Mouse (Mus musculus): ENCODE data around the gene Dot1l. TPM values are rescaled to one million over a fixed set of nuclear protein-coding genes. Genes with fewer than 3 reads are reported as not detected.

The Dot1l gene
- 26.3 and 26.5 TPM in 2 replicates for polyA plus RNA-seq (2016; fragmentation: Nextera tagmentation; extraction: Ambion mirVana)

DNA sequence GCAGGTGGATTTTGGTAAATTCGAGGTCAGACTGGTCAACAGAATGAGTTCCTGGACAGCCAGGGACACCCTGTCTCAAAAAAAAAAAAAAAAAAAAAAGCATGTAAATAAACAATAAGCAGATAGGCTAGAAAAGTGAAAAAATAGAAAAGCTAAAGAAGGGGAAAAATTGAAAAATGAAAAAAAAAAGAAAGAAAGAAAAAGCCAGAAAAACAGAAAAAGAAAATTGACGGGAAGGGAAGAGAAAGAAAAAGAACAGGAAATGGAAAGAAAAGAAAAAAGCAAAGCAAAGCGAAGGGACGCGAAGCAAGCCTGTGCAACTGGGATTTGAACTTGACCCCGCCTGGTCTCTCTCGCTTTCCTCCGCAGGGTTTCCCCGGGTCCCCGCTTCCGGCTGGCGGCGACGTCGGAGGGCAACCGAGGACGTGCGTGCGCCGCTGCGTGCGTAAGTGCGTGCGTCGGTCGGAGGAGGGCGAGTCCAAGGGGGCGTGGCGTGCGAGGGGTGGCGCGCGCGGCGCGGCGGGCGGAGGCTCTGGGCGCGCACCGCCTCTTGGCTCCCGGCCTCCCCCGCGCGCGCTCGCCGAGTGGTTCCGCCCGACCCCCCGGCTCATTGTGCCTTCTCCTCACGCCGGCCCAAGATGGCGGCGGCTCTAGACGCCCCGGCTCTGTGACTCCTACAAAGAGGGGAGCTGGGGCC is at the start of gene Dot1l:
Gene Dot1l, plus strand, starts transcription at position 613 of the 697 bp plus-strand sequence.
- ATAC-seq (ENCODE audit: low FRiP score, low read depth), result peak; percentile 87
- Histone ChIP-seq H3K27ac (peak within 1 kb of the TSS; percentile 87), H3K9ac (peak within 1 kb of the TSS; percentile 98), H3K4me1 (peaks cover 44% of the 10 kb centered on the region), H3K4me2 (replicated peaks) (peak within 1 kb of the TSS; percentile 93), H3K36me3 (no peaks in the 10 kb centered on the region), H3K27me3 (replicated peaks) (no peaks in the 10 kb centered on the region), H3K9me3 (no peaks in the 10 kb centered on the region), H3K4me3 (peak within 1 kb of the TSS; percentile 99)
- WGBS, result 1% methylated on average over 40 of the region's 57 CpGs

DNA sequence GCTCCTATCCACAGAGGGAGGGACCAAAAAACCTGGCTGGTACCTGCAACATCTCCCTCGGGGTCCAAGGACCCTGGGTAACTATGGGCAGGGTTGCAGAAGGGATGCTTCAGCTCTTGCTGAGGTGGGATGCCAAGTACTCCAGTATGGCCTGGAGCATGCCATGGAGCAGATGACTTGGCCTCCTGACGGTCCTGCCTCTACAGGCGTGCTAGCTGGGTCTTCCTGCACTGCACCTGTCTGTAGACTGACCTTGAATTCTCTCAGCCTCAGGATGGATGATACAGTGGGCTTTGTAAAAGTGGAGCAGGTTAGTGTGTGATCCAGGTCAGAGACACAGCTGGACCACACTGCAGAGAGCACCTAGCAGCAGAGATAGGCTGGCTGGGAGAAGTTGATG is 49.5 kb upstream of the Dot1l start:
- peaks cover 50% of the 10 kb centered on the region for H3K36me3 ChIP-seq

DNA sequence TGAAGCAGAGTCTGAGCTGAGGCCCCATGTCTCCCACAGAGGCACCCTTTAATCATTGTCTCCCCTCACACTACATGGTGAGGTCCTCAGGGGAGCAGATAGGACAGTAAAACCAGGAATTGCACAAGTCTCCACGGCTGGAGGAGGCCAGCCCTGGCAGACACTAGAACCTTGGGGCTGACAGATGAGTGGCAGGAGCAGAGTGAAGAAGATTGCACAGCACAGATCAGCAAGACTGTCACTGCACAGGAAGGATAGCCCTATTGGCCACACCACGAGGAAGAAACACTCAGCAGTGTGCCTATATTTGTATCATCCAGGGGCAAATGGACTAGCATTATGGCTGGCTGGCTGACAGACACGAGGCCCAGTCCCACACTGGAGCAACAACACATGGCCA is 44.2 kb upstream of the Dot1l start:
- no peaks in the 10 kb centered on the region for H3K4me1 ChIP-seq
- ATAC-seq (ENCODE audit: low FRiP score, low read depth), result no peak
- H3K27me3 ChIP-seq (replicated peaks), result no peaks in the 10 kb centered on the region
- 91% methylated on average over 3 of the region's 3 CpGs for WGBS
- no peak overlapping the region for H3K27ac ChIP-seq
- no peaks in the 10 kb centered on the region for H3K9me3 ChIP-seq
- no peak overlapping the region for H3K4me2 ChIP-seq (replicated peaks)
- H3K36me3 ChIP-seq, result peaks cover 99% of the 10 kb centered on the region
- H3K9ac ChIP-seq, result no peak overlapping the region
- H3K4me3 ChIP-seq, result no peak overlapping the region

More for the DNA sequence above, 49.5 kb upstream of the Dot1l start:
- Histone ChIP-seq H3K9me3 (no peaks in the 10 kb centered on the region), H3K4me2 (replicated peaks) (no peak overlapping the region), H3K9ac (no peak overlapping the region), H3K27ac (no peak overlapping the region), H3K4me3 (no peak overlapping the region), H3K4me1 (peaks cover 23% of the 10 kb centered on the region), H3K27me3 (replicated peaks) (no peaks in the 10 kb centered on the region)
- ATAC-seq (ENCODE audit: low FRiP score, low read depth), result no peak
- 88% methylated on average over 3 of the region's 3 CpGs for WGBS

DNA sequence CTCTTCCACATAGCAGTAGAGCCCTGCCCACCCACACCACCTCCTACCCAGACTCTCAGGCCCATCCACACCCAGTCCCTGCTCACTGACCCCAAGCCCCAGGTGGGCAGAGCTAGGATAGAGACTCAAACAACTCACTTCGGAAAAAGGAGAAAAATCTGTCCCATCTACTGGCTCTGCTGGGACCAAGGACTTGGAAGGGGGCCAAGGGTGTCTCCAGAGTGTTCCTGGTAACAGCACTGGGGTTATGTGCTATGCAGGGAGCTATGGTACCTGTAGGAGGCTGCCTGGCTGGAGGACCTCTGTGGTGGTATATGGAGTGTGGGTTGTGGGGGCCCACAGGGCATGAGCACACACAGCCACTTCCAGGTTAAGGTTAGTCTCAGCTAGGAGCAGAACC is 37.7 kb upstream of the Dot1l start:
- Histone ChIP-seq H3K4me3 (no peak overlapping the region), H3K36me3 (peaks cover 98% of the 10 kb centered on the region), H3K9me3 (no peaks in the 10 kb centered on the region), H3K27me3 (replicated peaks) (no peaks in the 10 kb centered on the region), H3K4me2 (replicated peaks) (no peak overlapping the region), H3K27ac (no peak overlapping the region), H3K9ac (no peak overlapping the region), H3K4me1 (no peaks in the 10 kb centered on the region)
- WGBS, result 84% methylated on average over 1 of the region's 1 CpGs
- ATAC-seq (ENCODE audit: low FRiP score, low read depth), result no peak

DNA sequence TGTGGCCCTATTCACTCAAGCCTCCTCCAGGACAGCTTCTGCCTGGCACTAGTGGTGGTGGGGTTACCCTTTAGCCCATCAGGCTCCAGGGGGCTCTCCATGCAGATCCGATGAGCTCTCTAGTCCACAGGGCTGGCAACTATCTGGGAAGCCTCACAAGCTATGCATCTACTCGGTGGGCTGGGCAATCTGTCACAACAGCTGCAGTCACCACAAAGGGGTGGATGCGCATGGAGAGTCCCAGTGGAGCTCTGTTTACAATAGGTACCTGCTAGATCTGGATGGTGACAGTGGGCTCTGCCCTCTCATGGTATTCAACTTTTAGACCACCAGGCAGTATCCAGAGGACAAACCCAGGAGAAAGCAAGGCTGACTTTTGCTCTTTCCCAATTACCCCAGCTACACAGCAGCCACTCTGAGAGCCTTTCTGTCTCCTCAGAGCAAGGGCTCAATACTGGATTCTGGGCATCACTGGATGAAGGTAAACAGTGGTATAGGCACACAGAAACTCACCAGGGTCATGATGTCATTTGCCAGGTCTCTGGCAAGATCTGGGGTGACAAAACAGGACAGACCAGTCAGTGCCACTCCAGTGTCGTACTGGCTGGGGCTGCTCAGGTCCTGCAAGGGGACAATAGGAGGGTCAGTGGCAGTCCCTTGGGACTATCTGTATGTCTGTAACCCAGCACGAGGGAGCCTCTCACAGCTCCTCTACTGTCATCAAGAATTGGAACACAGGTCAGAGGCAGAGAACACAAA is 27.5 kb upstream of the Dot1l start:
- 89% methylated on average over 5 of the region's 5 CpGs for WGBS
- H3K9ac ChIP-seq, result no peak overlapping the region
- H3K36me3 ChIP-seq, result peaks cover 91% of the 10 kb centered on the region
- H3K9me3 ChIP-seq, result no peaks in the 10 kb centered on the region
- no peak overlapping the region for H3K27ac ChIP-seq
- no peaks in the 10 kb centered on the region for H3K4me1 ChIP-seq
- no peak for ATAC-seq (ENCODE audit: low FRiP score, low read depth)
- no peak overlapping the region for H3K4me2 ChIP-seq (replicated peaks)
- H3K4me3 ChIP-seq, result no peak overlapping the region
- H3K27me3 ChIP-seq (replicated peaks), result no peaks in the 10 kb centered on the region

DNA sequence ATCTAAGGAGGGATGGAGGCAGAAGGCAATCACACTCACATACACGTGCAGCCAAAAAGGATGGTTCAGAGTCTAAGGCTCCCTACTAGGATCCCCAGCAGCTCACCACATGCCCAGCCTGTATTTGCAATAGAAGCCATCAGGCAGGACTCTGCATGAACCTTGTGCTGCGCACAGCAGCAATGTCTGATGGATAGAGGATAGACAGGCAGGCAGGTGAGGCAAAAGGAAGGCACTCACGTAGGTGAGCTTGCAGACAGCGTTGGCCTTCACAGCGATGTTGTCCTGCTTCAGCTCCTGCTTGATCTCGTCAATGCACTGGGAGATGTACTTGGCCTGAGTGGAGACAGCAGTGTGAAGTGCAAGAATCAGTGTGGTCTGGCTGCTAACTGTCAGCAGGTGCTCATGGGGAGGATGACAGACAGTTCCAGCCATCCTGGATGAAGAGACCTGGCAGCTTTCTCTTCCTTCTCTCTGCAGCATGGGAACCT is 22.4 kb upstream of the Dot1l start:
- Histone ChIP-seq H3K27me3 (replicated peaks) (no peaks in the 10 kb centered on the region), H3K4me3 (no peak overlapping the region), H3K9me3 (no peaks in the 10 kb centered on the region), H3K4me1 (no peaks in the 10 kb centered on the region), H3K4me2 (replicated peaks) (no peak overlapping the region), H3K36me3 (peaks cover 68% of the 10 kb centered on the region), H3K27ac (no peak overlapping the region), H3K9ac (no peak overlapping the region)
- 95% methylated on average over 6 of the region's 6 CpGs for WGBS
- ATAC-seq (ENCODE audit: low FRiP score, low read depth), result no peak

DNA sequence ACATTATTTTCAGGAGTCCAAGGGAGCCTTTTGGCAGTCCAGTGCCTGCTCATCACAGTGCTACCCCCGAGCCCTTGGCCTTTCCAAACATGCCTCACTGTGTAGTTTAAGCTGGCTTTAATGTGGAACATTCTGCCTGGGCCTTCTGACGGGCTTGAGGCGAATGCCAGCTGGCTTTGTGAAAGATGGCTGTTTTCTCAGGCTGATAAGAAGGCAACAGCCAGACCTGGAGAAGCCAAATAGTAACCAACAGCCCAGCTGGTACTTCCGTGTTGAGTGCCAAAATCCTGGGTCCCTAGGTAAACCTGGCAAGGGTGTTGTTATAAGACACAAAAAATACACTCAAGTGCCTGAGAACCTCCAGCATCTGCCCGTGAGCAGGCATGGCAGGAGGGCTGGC is 18.3 kb upstream of the Dot1l start:
- no peak for ATAC-seq (ENCODE audit: low FRiP score, low read depth)
- Histone ChIP-seq H3K27ac (no peak overlapping the region), H3K4me3 (no peak overlapping the region), H3K36me3 (peaks cover 34% of the 10 kb centered on the region), H3K9me3 (no peaks in the 10 kb centered on the region), H3K4me1 (peaks cover 21% of the 10 kb centered on the region), H3K9ac (no peak overlapping the region), H3K27me3 (replicated peaks) (no peaks in the 10 kb centered on the region), H3K4me2 (replicated peaks) (no peak overlapping the region)
- 84% methylated on average over 5 of the region's 5 CpGs for WGBS

DNA sequence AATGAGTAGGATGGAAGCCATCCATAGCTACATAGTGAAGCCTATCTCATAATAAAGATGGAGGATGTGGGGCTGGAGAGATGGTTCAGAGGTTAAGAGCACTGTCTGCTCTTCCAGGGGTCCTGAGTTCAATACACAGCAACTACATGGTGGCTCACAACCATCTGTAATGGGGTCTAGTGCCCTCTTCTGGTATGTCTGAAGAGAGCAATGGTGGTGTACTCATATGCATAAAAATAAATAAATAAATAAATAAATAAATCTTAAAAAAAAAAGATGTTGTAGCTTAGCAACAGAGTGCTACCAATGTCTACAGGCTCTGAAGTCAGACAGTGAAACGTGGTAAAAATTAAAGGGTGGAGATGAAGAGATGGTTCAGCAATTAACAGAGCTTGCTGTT is 16.3 kb upstream of the Dot1l start:
- H3K4me3 ChIP-seq, result no peak overlapping the region
- H3K27me3 ChIP-seq (replicated peaks), result no peaks in the 10 kb centered on the region
- H3K4me2 ChIP-seq (replicated peaks), result no peak overlapping the region
- 68% methylated on average over 1 of the region's 1 CpGs for WGBS
- peaks cover 21% of the 10 kb centered on the region for H3K4me1 ChIP-seq
- H3K36me3 ChIP-seq, result peaks cover 19% of the 10 kb centered on the region; the same call in 1 of the 2 replicates
- no peak for ATAC-seq (ENCODE audit: low FRiP score, low read depth)
- H3K9me3 ChIP-seq, result no peaks in the 10 kb centered on the region
- no peak overlapping the region for H3K27ac ChIP-seq
- H3K9ac ChIP-seq, result no peak overlapping the region

DNA sequence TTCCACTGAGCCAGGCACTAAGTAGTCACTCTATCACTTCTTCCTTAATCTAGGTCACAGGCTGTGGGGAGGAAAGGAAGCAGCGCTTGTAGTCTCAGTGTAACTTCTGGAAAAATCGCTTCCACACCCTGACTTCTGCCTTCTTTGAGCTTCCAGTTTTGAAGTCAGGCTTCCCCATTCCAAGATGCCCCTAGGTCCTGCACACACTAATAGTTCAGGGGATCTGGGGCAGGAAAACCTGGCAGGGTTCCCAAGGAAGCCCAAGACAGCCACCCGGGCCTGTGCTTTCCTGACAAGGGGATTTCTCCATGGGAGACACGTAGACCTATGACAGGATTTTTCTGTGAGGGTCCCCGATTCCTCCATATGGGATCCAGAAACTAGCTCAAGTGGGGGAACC is 13.9 kb upstream of the Dot1l start:
- H3K4me1 ChIP-seq, result peaks cover 21% of the 10 kb centered on the region
- peak overlapping the region; percentile 99 for H3K4me3 ChIP-seq
- peaks cover 7% of the 10 kb centered on the region; the same call in 1 of the 2 replicates for H3K36me3 ChIP-seq
- ATAC-seq (ENCODE audit: low FRiP score, low read depth), result no peak
- H3K9ac ChIP-seq, result peak overlapping the region; percentile 96
- H3K4me2 ChIP-seq (replicated peaks), result peak overlapping the region; percentile 98
- WGBS, result 43% methylated on average over 5 of the region's 5 CpGs
- no peaks in the 10 kb centered on the region for H3K27me3 ChIP-seq (replicated peaks)
- H3K9me3 ChIP-seq, result no peaks in the 10 kb centered on the region
- no peak overlapping the region for H3K27ac ChIP-seq

DNA sequence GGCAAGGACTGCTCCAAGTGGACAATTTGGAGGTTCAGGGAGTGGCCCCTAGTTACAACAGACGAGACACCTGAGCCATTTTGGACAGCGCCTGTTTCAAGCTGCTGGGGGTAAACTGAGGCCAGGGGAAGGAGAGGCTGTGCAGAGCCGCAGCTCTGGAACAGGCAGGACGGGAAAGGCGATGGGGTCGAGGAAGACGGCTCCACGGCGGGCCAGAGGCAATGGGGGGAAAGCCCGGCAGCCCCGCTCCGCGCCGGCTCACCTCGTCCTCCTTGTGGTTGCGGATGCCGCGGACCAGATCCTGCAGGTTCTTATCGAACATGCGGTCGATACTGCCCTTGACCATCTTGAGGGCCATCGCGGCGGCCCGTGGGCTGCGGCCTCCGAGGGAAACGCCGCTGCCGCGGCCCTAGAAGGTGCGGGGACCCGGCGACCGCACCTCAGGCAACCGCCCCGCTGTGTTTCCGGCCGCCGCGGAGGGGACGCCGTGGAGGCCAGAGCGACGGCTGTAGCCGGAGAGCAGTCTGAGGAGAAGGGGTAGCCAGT is 13.3 kb upstream of the Dot1l start:
- Histone ChIP-seq H3K9ac (peak overlapping the region; percentile 96), H3K27me3 (replicated peaks) (no peaks in the 10 kb centered on the region), H3K4me1 (peaks cover 21% of the 10 kb centered on the region), H3K27ac (peak overlapping the region; percentile 64; the same call in 1 of the 2 replicates), H3K4me3 (peak overlapping the region; percentile 99), H3K9me3 (no peaks in the 10 kb centered on the region), H3K36me3 (peaks cover 4% of the 10 kb centered on the region; the same call in 1 of the 2 replicates), H3K4me2 (replicated peaks) (peak overlapping the region; percentile 98)
- ATAC-seq (ENCODE audit: low FRiP score, low read depth), result no peak; the same call in 1 of the 2 replicates
- WGBS, result under 1% methylated on average over 46 of the region's 46 CpGs

DNA sequence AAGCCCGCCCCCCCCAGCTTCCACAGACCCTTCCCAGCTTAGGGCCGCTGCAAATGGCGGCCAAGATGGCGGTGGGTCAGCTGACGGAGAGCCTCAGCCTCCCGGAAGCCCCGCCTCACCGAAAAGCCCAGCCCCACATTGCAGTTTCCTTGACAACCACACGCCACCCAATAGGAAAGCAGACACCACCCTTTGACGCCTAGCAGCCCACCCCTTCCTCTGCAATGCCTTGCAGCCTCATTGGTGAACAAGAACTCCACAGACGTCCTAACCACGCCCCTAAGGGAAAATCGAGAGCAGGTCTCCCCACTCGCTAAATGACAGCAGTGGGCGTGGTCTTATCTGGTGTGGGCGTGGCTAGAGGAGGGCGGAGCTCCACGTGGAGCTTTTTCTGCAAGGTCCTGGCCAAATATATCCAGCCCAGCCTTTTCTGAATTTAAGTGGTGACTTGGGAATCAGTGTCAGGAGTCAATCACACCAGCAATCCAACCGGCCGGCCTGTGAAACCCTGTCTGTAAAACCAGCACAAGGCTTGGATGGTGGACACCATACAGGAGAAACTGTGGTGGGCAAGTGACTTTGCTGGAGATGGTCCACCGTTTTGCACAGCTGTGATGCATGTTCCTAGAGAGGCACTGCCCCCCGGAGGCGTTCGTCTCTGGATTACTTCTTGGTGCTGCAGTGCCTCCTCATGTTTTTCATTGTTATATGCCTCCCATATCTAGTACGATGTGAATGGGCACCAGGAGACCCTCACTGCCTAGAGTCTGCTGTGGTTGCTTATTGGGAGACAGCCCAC is 12.6 kb upstream of the Dot1l start, which contains the start of gene Ap3d1:
Gene Ap3d1, minus strand, starts transcription at position 85 of the 799 bp plus-strand sequence.
- WGBS, result 3% methylated on average over 25 of the region's 25 CpGs
- peak; percentile 99 for ATAC-seq (ENCODE audit: low FRiP score, low read depth)

More for the DNA sequence above, 12.6 kb upstream of the Dot1l start, which contains the start of gene Ap3d1:
- no peaks in the 10 kb centered on the region for H3K27me3 ChIP-seq (replicated peaks)
- peak within 1 kb of the TSS; percentile 99 for H3K4me3 ChIP-seq
- H3K9ac ChIP-seq, result peak within 1 kb of the TSS; percentile 96
- H3K27ac ChIP-seq, result peak within 1 kb of the TSS; percentile 64; the same call in 1 of the 2 replicates
- H3K4me2 ChIP-seq (replicated peaks), result peak within 1 kb of the TSS; percentile 98
- peaks cover 4% of the 10 kb centered on the region; the same call in 1 of the 2 replicates for H3K36me3 ChIP-seq
- H3K9me3 ChIP-seq, result no peaks in the 10 kb centered on the region
- peaks cover 21% of the 10 kb centered on the region for H3K4me1 ChIP-seq

Measured in neural tube, embryonic 12.5 days (tissue).